Mouse (Mus musculus) lung, adult 2 months (tissue): ENCODE measurements around the gene Uso1.

Experiments
- CTCF ChIP-seq: fragments of 200-500 bp; IDR thresholded peaks from 2 replicates; pipeline ENCODE4 v1.5.1; 2011; ENCODE audit warnings: mild to moderate bottlenecking, low read length, control low read depth; ENCODE audit not compliant: insufficient read depth
- POLR2A ChIP-seq: fragments of 200-500 bp; IDR thresholded peaks from 2 replicates; pipeline ENCODE4 v1.6.1; 2011; ENCODE audit warnings: low read depth, mild to moderate bottlenecking, control low read depth, low read length, borderline replicate concordance; ENCODE audit errors: extremely low read depth

GRCm38 (mm10) chr5:92127751-92128150, 10.0 kb upstream of the Uso1 start:
- TF ChIP-seq CTCF = no peak
- no peak for TF ChIP-seq POLR2A
